Mouse (Mus musculus): ENCODE measurements at regions not wholly inside any gene's neighbourhood (a gene's known extent, or its start where the extent isn't known, plus 50 kb on each side); places are given as distances from the start of the nearest gene placed in this dataset.

- H3K4me3 ChIP-seq (replicated peaks; ENCODE audit: low read length), result no peak overlapping the region
- TF ChIP-seq NANOG (IDR thresholded peaks at IDR 0.05; ENCODE audit: borderline replicate concordance, low read length) (no peak), CTCF (conservative IDR thresholded peaks at IDR 0.05; ENCODE audit: low read length) (no peak), POU5F1 (IDR thresholded peaks at IDR 0.05; ENCODE audit: borderline replicate concordance, low read length) (no peak)
These were observed 126.5 kb downstream of the Rpl14 start for GRCm38 (mm10) chr9:120697749-120698148.

GRCm38 (mm10) chr9:120699781-120700180 is 128.5 kb downstream of the Rpl14 start:
- no peak for TF ChIP-seq POU5F1 (IDR thresholded peaks at IDR 0.05; ENCODE audit: borderline replicate concordance, low read length)
- TF ChIP-seq CTCF (conservative IDR thresholded peaks at IDR 0.05; ENCODE audit: low read length), result no peak
- TF ChIP-seq NANOG (IDR thresholded peaks at IDR 0.05; ENCODE audit: borderline replicate concordance, low read length), result no peak
- peaks cover 44% of the 10 kb centered on the region for H3K27me3 ChIP-seq (ENCODE audit: insufficient read depth, low read length)
- peaks cover 11% of the 10 kb centered on the region; the same call in 1 of the 2 replicates for H3K9me3 ChIP-seq (ENCODE audit: low read length)
- H3K4me3 ChIP-seq (replicated peaks; ENCODE audit: low read length), result no peak overlapping the region
- H3K36me3 ChIP-seq (ENCODE audit: insufficient read depth, low read length), result no peaks in the 10 kb centered on the region
- peaks cover 15% of the 10 kb centered on the region for H3K4me1 ChIP-seq (replicated peaks; ENCODE audit: low read depth, low read length)

More at GRCm38 (mm10) chr9:120697749-120698148, 126.5 kb downstream of the Rpl14 start:
- Histone ChIP-seq H3K4me1 (replicated peaks; ENCODE audit: low read depth, low read length) (peaks cover 23% of the 10 kb centered on the region), H3K9me3 (ENCODE audit: low read length) (peaks cover 4% of the 10 kb centered on the region; the same call in 1 of the 2 replicates), H3K27me3 (ENCODE audit: insufficient read depth, low read length) (peaks cover 64% of the 10 kb centered on the region), H3K36me3 (ENCODE audit: insufficient read depth, low read length) (no peaks in the 10 kb centered on the region)

DNA sequence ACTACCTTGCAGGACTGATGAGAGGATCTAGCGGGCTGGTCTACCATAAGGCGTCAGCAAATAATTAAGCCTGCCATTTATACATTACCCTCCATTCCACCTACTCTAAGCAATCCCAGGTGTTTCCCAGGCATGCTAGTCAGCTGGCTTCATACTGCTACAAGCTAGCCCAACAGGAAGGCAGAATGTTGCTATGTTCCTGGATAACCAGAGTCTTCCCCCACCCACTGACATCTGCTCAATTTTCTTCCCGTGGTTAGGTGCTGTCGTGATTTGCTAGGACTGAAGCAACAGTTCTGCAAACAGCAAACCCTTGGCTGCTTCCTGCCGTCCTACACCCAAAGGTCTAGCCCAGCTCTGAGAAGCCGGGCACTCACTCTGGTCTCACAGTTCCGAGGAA is 131.6 kb downstream of the Rpl14 start:
- no peak overlapping the region for H3K4me3 ChIP-seq (replicated peaks; ENCODE audit: low read length)
- H3K36me3 ChIP-seq (ENCODE audit: insufficient read depth, low read length), result no peaks in the 10 kb centered on the region
- H3K9me3 ChIP-seq (ENCODE audit: low read length), result 0 out of 2 replicates have a peak, but pooled peaks cover 9% of the 10 kb centered on the region
- TF ChIP-seq CTCF (conservative IDR thresholded peaks at IDR 0.05; ENCODE audit: low read length) (no peak), POU5F1 (IDR thresholded peaks at IDR 0.05; ENCODE audit: borderline replicate concordance, low read length) (no peak), NANOG (IDR thresholded peaks at IDR 0.05; ENCODE audit: borderline replicate concordance, low read length) (no peak)
- H3K4me1 ChIP-seq (replicated peaks; ENCODE audit: low read depth, low read length), result peaks cover 20% of the 10 kb centered on the region
- peaks cover 17% of the 10 kb centered on the region for H3K27me3 ChIP-seq (ENCODE audit: insufficient read depth, low read length)

GRCm38 (mm10) chr9:120703291-120703930 is 132.2 kb downstream of the Rpl14 start:
- no peaks in the 10 kb centered on the region for H3K36me3 ChIP-seq (ENCODE audit: insufficient read depth, low read length)
- H3K4me1 ChIP-seq (replicated peaks; ENCODE audit: low read depth, low read length), result peaks cover 24% of the 10 kb centered on the region
- peaks cover 12% of the 10 kb centered on the region for H3K27me3 ChIP-seq (ENCODE audit: insufficient read depth, low read length)
- H3K4me3 ChIP-seq (replicated peaks; ENCODE audit: low read length), result no peak overlapping the region
- 0 out of 2 replicates have a peak, but pooled peaks cover 9% of the 10 kb centered on the region for H3K9me3 ChIP-seq (ENCODE audit: low read length)
- no peak for TF ChIP-seq NANOG (IDR thresholded peaks at IDR 0.05; ENCODE audit: borderline replicate concordance, low read length)
- TF ChIP-seq CTCF (conservative IDR thresholded peaks at IDR 0.05; ENCODE audit: low read length), result no peak
- TF ChIP-seq POU5F1 (IDR thresholded peaks at IDR 0.05; ENCODE audit: borderline replicate concordance, low read length), result no peak

DNA sequence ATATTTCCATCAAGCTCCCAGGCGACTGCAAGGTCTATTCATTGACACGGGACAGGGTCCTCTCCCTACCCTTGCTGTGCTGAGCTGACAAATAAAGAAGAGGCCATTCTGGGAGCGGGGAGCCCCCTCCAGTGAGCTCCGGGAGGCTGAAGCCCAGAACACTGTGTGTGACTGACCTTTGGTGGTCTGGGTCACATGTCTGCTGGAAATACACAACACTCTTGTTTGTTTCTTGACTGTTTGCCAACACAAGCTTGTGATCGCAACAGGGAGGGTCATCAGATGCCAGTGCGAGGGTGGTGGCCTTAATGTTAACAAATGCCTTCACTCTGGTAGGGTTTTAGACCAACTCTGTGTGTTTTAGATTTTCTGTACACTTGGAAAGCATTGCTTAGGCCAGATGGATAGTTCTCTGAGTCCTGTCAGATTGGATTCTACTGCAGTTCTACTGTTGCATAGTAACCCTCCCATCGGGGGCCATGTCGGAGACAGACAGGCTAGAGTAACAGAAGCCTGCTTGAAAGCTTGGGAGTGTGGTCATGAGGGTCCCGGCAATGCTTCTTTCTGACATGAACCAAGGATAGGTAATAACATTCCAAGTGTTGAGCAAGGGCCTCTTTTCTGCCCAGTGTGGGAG is 135.4 kb downstream of the Rpl14 start:
- H3K36me3 ChIP-seq (ENCODE audit: insufficient read depth, low read length), result no peaks in the 10 kb centered on the region
- peaks cover 35% of the 10 kb centered on the region for H3K4me1 ChIP-seq (replicated peaks; ENCODE audit: low read depth, low read length)
- peaks cover 2% of the 10 kb centered on the region; the same call in 1 of the 2 replicates for H3K27me3 ChIP-seq (ENCODE audit: insufficient read depth, low read length)
- no peak overlapping the region for H3K4me3 ChIP-seq (replicated peaks; ENCODE audit: low read length)
- H3K9me3 ChIP-seq (ENCODE audit: low read length), result peaks cover 16% of the 10 kb centered on the region
- no peak for TF ChIP-seq CTCF (conservative IDR thresholded peaks at IDR 0.05; ENCODE audit: low read length)
- no peak for TF ChIP-seq POU5F1 (IDR thresholded peaks at IDR 0.05; ENCODE audit: borderline replicate concordance, low read length)
- no peak for TF ChIP-seq NANOG (IDR thresholded peaks at IDR 0.05; ENCODE audit: borderline replicate concordance, low read length)

DNA sequence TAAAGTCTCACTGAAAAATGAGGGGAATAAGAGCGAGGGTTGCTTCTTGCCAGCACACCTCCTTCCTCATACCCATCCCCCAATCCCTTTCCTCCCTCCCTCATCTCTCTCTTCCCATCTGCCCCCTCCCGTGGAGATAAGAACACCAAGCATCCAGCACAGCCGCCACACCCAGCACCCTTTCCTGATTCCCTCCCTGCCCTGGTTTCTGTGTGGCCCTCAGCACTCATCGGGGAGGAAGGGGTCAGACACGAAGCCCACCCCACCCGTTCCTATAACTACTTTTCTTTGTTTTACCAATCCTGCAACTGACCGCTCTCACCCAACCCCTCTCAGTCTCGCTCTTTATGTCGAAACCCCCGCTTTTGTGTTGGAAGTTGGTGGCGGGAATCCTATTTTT is 137.3 kb downstream of the Rpl14 start:
- Histone ChIP-seq H3K36me3 (ENCODE audit: insufficient read depth, low read length) (no peaks in the 10 kb centered on the region), H3K4me3 (replicated peaks; ENCODE audit: low read length) (peak overlapping the region; percentile 50), H3K4me1 (replicated peaks; ENCODE audit: low read depth, low read length) (peaks cover 31% of the 10 kb centered on the region), H3K27me3 (ENCODE audit: insufficient read depth, low read length) (no peaks in the 10 kb centered on the region), H3K9me3 (ENCODE audit: low read length) (peaks cover 20% of the 10 kb centered on the region)
- TF ChIP-seq NANOG (IDR thresholded peaks at IDR 0.05; ENCODE audit: borderline replicate concordance, low read length) (no peak), POU5F1 (IDR thresholded peaks at IDR 0.05; ENCODE audit: borderline replicate concordance, low read length) (no peak), CTCF (conservative IDR thresholded peaks at IDR 0.05; ENCODE audit: low read length) (no peak)

- Histone ChIP-seq H3K9me3 (ENCODE audit: low read length) (peaks cover 19% of the 10 kb centered on the region), H3K4me3 (replicated peaks; ENCODE audit: low read length) (peak overlapping the region; percentile 50), H3K27me3 (ENCODE audit: insufficient read depth, low read length) (no peaks in the 10 kb centered on the region), H3K36me3 (ENCODE audit: insufficient read depth, low read length) (no peaks in the 10 kb centered on the region), H3K4me1 (replicated peaks; ENCODE audit: low read depth, low read length) (peaks cover 31% of the 10 kb centered on the region)
- no peak for TF ChIP-seq NANOG (IDR thresholded peaks at IDR 0.05; ENCODE audit: borderline replicate concordance, low read length)
- TF ChIP-seq POU5F1 (IDR thresholded peaks at IDR 0.05; ENCODE audit: borderline replicate concordance, low read length), result no peak
- TF ChIP-seq CTCF (conservative IDR thresholded peaks at IDR 0.05; ENCODE audit: low read length), result no peak
These were observed 138.0 kb downstream of the Rpl14 start for GRCm38 (mm10) chr9:120709146-120709655.

DNA sequence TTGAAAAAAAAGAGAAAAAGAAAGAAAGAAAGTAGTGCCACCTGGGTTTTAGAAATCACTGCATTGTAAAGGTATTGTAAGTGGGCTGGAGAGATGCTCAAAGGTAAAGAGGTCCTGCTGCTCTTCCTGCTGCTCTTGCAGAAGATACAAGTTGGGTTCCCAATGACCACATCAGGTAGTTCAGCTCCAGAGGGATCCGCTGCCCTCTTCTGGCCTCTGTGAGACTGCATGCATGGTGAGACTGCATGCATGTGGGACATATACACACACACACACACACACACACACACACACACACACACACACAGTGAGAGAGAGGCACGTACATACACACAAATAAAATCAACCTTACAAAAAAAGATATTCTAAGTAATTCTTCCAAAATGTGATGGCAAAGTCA is 141.7 kb downstream of the Rpl14 start:
- Histone ChIP-seq H3K27me3 (ENCODE audit: insufficient read depth, low read length) (no peaks in the 10 kb centered on the region), H3K9me3 (ENCODE audit: low read length) (peaks cover 18% of the 10 kb centered on the region), H3K36me3 (ENCODE audit: insufficient read depth, low read length) (no peaks in the 10 kb centered on the region), H3K4me3 (replicated peaks; ENCODE audit: low read length) (no peak overlapping the region), H3K4me1 (replicated peaks; ENCODE audit: low read depth, low read length) (peaks cover 34% of the 10 kb centered on the region)
- TF ChIP-seq NANOG (IDR thresholded peaks at IDR 0.05; ENCODE audit: borderline replicate concordance, low read length) (no peak), CTCF (conservative IDR thresholded peaks at IDR 0.05; ENCODE audit: low read length) (no peak; the same call in 1 of the 2 replicates), POU5F1 (IDR thresholded peaks at IDR 0.05; ENCODE audit: borderline replicate concordance, low read length) (no peak)

Measured in E14TG2a.4 (cell line).